Mouse (Mus musculus) G1E-ER4 (cell line): ENCODE data around the gene Suz12. TPM values are rescaled to one million over a fixed set of nuclear protein-coding genes. Genes with fewer than 3 reads are reported as not detected.

ENCODE experiments used
- GATA1 ChIP-seq: IDR thresholded peaks from one replicate; pipeline ENCODE4 v1.8.0; 2012; ENCODE audit warnings: low read length, inconsistent platforms
- polyA plus RNA-seq: library from polyadenylated mRNA; stranded (reverse); fragments of >175 nt; gene quantifications from 2 replicates; pipeline ENCODE4 v1.2.3, GENCODE M21; 2012

Gene Suz12
- polyA plus RNA-seq, 1 experiment: 56.9 TPM

DNA sequence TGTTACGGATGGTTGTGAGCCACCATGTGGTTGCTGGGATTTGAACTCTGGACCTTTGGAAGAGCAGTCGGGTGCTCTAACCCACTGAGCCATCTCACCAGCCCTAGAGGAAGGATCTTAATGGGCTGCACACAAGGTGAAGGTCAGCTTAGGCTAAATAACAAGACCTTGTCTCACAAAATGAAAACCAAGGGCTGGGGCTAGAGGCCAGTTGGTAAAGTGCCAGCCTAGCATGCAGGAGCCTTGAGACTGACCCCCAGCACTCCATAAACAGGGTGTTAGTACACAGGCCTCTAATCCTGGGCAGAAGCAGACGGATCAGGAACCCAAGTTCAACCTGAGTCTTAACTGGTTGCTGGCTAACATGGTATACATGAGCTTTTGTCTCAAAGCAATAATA is 5.0 kb upstream of the Suz12 start:
- TF ChIP-seq GATA1: no peak

- TF ChIP-seq GATA1: no peak
Measured at GRCm38 (mm10) chr11:79990120-79990519, 2.8 kb upstream of the Suz12 start.

DNA sequence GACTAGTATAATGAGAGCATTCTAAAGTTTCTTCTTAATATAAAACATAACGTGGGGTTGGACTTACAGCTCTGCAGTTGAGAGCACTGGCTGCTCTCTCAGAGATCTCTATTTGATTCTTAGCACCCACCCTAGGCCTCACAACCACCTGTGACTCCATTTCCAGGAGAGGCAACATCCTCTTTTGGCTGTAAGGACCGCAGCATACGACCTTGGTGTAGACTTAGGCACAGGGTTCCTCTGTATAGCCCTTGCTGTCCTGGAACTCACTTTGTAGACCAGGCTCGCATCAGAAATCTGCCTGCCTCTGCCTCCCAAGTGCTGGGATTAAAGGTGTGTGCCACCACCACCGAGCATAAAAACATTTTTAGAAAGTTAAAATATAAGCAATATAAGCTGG is 1.3 kb upstream of the Suz12 start:
- no peak for TF ChIP-seq GATA1

DNA sequence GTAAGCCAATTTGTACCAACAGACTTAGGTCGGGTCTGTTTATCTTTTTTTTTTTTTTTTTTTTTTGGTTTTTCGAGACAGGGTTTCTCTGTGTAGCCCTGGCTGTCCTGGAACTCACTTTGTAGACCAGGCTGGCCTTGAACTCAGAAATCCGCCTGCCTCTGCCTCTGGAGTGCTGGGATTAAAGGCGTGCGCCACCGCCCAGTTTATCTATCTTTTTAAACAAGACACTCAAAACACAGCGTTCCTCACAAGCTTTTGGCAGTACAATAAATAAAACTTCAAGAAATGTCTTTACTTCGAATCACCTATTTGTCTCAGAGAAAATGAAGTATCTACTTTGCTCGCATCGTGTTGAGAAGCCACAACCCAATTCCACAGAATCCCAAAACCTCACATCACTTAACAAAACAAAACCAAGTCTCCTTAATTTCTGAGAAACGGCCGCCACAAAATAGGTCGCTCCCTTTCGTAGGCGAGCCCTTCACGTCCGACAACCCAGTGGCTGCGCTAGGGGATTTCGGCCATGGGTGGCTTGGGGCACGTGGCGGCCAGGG is 793 bp upstream of the Suz12 start:
- no peak for TF ChIP-seq GATA1

DNA sequence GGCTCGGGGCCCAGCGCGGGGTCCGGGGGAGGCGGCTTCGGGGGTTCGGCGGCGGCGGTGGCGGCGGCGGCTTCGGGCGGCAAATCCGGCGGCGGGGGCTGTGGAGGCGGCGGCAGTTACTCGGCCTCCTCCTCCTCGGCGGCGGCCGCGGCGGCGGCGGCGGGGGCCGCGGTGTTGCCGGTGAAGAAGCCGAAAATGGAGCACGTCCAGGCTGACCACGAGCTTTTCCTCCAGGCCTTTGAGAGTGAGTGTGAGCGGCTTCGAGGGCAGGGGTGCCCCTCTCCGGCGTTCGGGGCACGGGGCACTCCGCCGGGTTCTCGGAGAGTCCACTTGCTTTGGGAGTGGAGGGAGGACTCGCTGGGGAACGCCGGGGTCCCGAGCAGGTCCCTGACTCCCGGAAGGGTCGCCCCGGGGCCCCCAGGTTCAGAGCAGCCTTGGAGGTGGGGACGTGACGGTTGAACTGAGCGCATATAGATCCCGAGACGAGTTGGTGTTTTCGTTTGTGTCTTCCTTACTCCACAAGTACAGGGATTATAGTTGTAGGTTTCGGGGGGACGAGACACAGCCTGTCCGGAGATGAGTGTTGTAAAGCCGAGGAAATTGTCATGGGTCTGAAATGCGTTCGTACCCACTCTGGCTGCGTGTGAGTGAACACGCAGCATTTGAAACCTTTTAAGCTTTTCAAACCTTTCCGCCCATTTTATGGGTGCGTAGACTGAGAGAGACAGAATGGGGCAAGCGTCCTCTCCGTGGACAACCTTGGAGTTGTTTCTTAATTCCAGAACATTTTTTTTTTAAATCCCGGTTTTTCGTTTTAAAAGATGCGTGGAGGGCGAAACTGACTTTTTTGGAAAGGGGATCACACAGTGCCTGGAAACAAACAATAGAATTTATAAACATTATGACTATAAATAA is 707 bp downstream of the Suz12 start:
- TF ChIP-seq GATA1: no peak

- TF ChIP-seq GATA1: no peak
Measured at GRCm38 (mm10) chr11:79994271-79994988, 1.5 kb downstream of the Suz12 start.

GRCm38 (mm10) chr11:80019792-80020191 is 26.9 kb downstream of the Suz12 start:
- TF ChIP-seq GATA1: no peak

DNA sequence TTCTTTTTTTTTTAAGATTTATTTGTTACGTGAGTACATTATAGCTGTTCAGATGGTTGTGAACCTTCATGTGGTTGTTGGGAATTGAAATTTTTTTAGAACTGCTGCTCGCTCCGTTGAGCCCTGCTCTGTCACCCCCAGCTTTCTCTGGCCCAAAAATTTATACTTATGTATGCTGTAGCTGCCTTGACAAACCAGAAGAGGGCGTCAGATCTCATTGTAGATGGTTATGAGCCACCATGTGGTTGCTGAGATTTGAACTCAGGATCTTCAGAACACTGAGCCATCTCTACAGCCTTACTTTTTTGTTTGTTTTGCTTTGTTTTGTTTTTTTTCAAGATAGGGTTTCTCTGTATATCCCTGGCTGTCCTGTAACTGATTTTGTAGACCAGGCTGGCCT is 28.4 kb downstream of the Suz12 start:
- TF ChIP-seq GATA1: no peak

GRCm38 (mm10) chr11:80037495-80037894 is 44.6 kb downstream of the Suz12 start:
- TF ChIP-seq GATA1: no peak

- TF ChIP-seq GATA1: no peak
Measured at GRCm38 (mm10) chr11:80042615-80043418, 49.9 kb downstream of the Suz12 start.

GRCm38 (mm10) chr11:80043419-80043817 is 50.5 kb downstream of the Suz12 start:
- TF ChIP-seq GATA1: no peak

GRCm38 (mm10) chr11:80046856-80047255 is 54.0 kb downstream of the Suz12 start:
- TF ChIP-seq GATA1: no peak

DNA sequence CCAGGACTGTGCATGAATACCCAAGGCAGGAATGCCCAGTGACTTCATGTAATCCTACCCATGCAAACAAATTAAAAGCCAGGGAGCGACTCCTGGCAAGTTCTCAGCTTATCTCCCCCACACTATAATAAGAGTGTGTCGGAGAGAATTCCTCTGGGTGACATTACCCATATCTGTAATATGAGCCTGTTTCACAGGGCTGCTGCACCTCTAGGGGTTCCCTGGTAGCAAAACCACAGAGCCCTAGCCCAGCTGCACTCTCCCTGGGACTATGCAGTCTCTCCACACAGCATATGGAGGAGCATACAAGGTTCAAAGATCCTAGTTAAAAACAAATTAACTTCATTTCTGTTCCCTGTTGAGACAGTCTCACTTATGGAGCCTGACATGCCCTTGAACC is 57.2 kb downstream of the Suz12 start:
- TF ChIP-seq GATA1: no peak

DNA sequence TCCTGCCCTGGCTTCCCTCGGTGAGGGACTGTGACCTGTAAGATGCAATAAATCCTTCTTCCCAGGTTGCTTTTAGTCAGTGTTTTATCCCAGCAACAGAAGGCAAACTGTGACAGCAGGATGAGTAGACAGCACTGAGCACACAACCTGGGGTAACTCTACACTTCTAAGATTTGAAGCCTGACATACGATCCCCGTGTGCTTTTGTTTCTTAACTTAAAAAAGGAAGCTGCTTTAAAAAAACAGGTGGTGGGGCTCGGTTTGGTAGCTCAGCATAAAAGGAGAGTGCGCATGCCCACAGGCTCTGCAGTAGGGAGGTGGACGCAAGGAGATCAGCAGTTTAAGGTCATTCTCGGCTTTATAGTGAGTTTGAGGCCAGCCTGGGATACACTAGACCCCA is 59.5 kb downstream of the Suz12 start:
- no peak for TF ChIP-seq GATA1

GRCm38 (mm10) chr11:80053171-80053570 is 60.3 kb downstream of the Suz12 start:
- TF ChIP-seq GATA1: no peak

GRCm38 (mm10) chr11:80054659-80055058 is 61.8 kb downstream of the Suz12 start:
- TF ChIP-seq GATA1: no peak

DNA sequence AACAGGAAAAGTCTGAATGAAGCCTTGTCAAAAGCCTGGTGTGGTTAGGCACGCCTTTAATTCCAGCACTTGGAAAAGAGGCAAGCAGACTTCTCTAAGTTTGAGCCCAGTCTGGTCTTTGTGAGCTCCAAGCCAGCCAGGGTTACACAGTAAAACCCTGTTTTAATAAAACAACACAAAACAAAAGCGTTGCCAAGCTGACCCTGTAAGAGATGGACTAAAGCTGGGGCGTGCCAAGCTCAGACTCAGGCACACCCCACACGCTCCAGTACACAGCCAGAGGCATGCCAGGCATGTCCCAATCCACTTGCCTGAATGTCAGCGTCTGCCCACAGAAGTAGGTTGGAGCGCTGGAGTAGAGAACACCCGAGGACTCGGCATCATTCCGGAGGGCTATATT is 63.2 kb downstream of the Suz12 start:
- no peak for TF ChIP-seq GATA1
